Mouse (Mus musculus) hindbrain, embryonic 11.5 days (tissue): Measurements from ENCODE around the gene Tulp2. TPM values are rescaled to one million over a fixed set of nuclear protein-coding genes. Genes with fewer than 3 reads are reported as not detected.
A peak's percentile ranks its signal among the peaks of the same experiment; 100 is the strongest.
"Not testable (repeated sequence)": the region's sequence is repeated elsewhere in the genome, so short reads cannot be mapped to it uniquely, and the experiment has no call there.

Experiments used
- ATAC-seq: fragments of 200-750 bp; cut with Nextera tagmentation; 2 replicates; pipeline ENCODE4 v1.8.0; 2017; ENCODE audit warnings: mild to moderate bottlenecking, moderate TSS enrichment, moderate library complexity; ENCODE audit not compliant: low FRiP score
- DNase-seq: peaks from one replicate; pipeline ENCODE4 v3.0.0-alpha.2; 2015; ENCODE audit warnings: low spot score
- H3K27ac ChIP-seq: fragments of 300-500 bp; sonication (generic); 2 replicates; pipeline ENCODE4 v1.5.1; 2014; ENCODE audit warnings: mild to moderate bottlenecking, low read depth, low read length
- H3K27me3 ChIP-seq: fragments of 300-500 bp; sonication (generic); 2 replicates; pipeline ENCODE4 v1.6.1; 2014; ENCODE audit warnings: mild to moderate bottlenecking, low read length, moderate library complexity, mixed read lengths; ENCODE audit not compliant: control insufficient read depth, insufficient read depth
- H3K36me3 ChIP-seq: fragments of 300-500 bp; sonication (generic); 2 replicates; pipeline ENCODE4 v1.6.1; 2014; ENCODE audit warnings: mild to moderate bottlenecking, low read length, moderate library complexity, mixed read lengths; ENCODE audit not compliant: control insufficient read depth, insufficient read depth
- H3K4me1 ChIP-seq: fragments of 300-500 bp; sonication (generic); replicated peaks from 2 replicates; pipeline ENCODE4 v1.6.1; 2014; ENCODE audit warnings: low read length, mixed read lengths; ENCODE audit not compliant: control insufficient read depth, insufficient read depth
- H3K4me2 ChIP-seq: fragments of 300-500 bp; sonication (generic); replicated peaks from 2 replicates; pipeline ENCODE4 v1.6.1; 2014; ENCODE audit warnings: mild to moderate bottlenecking, low read depth, low read length
- H3K4me3 ChIP-seq: fragments of 300-500 bp; sonication (generic); 2 replicates; pipeline ENCODE4 v1.5.1; 2014; ENCODE audit warnings: low read depth, low read length
- H3K9ac ChIP-seq: fragments of 300-500 bp; sonication (generic); 2 replicates; pipeline ENCODE4 v1.6.1; 2014; ENCODE audit warnings: low read depth, low read length
- H3K9me3 ChIP-seq: fragments of 300-500 bp; sonication (generic); 2 replicates; pipeline ENCODE4 v1.6.1; 2016; ENCODE audit warnings: low read length; ENCODE audit not compliant: control insufficient read depth
- WGBS: fragments of 180-500 bp; shearing (Covaris S2); extraction: QIAGEN DNeasy Blood & Tissue Kit; methylation state at CpG from one replicate; pipeline ENCODE4 v1.1.7; 2014; 5-methylcytosine and 5-hydroxymethylcytosine counted together
- polyA plus RNA-seq: library from polyadenylated mRNA; unstranded; fragments of >200 nt; fragmentation: Nextera tagmentation; extraction: Ambion mirVana; gene quantifications from 2 replicates; pipeline ENCODE4 v1.2.1, GENCODE M21; 2014

The Tulp2 gene
- polyA plus RNA-seq, 1 experiment from 2014 or later: 0.40 TPM

- H3K4me3 ChIP-seq: peak within 1 kb of the TSS; percentile 74
- H3K36me3 ChIP-seq: no peaks in the 10 kb centered on the region
- H3K9me3 ChIP-seq: no peaks in the 10 kb centered on the region
- H3K9ac ChIP-seq: peak within 1 kb of the TSS; percentile 79
- peak; percentile 84 for ATAC-seq
- DNase-seq: peak; percentile 96
- under 1% methylated on average over 54 of the region's 54 CpGs for WGBS
- no peaks in the 10 kb centered on the region; the same call in 1 of the 2 replicates for H3K4me1 ChIP-seq
- peak within 1 kb of the TSS; percentile 68 for H3K27ac ChIP-seq
- no peaks in the 10 kb centered on the region for H3K27me3 ChIP-seq
- H3K4me2 ChIP-seq: peak within 1 kb of the TSS; percentile 85
Measured at GRCm38 (mm10) chr7:45525809-45526473, 44.3 kb downstream of the Tulp2 start, which contains the start of the genes Ppp1r15a and Plekha4. Gene Ppp1r15a (minus strand): TSS chr7:45526268. Gene Plekha4 (plus strand): TSS chr7:45526330.

GRCm38 (mm10) chr7:45526474-45527120 lies 44.9 kb downstream of the Tulp2 start:
- H3K27me3 ChIP-seq: no peaks in the 10 kb centered on the region
- H3K27ac ChIP-seq: peak overlapping the region; percentile 36; the same call in 1 of the 2 replicates
- 25% methylated on average over 7 of the region's 7 CpGs for WGBS
- H3K4me3 ChIP-seq: peak overlapping the region; percentile 74
- H3K9me3 ChIP-seq: no peaks in the 10 kb centered on the region
- H3K36me3 ChIP-seq: no peaks in the 10 kb centered on the region
- H3K9ac ChIP-seq: peak overlapping the region; percentile 79; the same call in 1 of the 2 replicates
- H3K4me1 ChIP-seq: no peaks in the 10 kb centered on the region; the same call in 1 of the 2 replicates
- peak overlapping the region; percentile 85 for H3K4me2 ChIP-seq
- ATAC-seq (no peak; the same call in 1 of the 2 replicates), DNase-seq (no peak)

- not testable (repeated sequence) for H3K9me3 ChIP-seq, H3K4me2 ChIP-seq, H3K9ac ChIP-seq, H3K27ac ChIP-seq, H3K4me1 ChIP-seq, H3K27me3 ChIP-seq, DNase-seq, ATAC-seq, H3K36me3 ChIP-seq, H3K4me3 ChIP-seq
- 86% methylated on average over 6 of the region's 6 CpGs for WGBS
Measured at GRCm38 (mm10) chr7:45527169-45527568, 45.5 kb downstream of the Tulp2 start.

- Histone ChIP-seq H3K4me1 (no peaks in the 10 kb centered on the region; the same call in 1 of the 2 replicates), H3K9me3 (no peaks in the 10 kb centered on the region), H3K27me3 (no peaks in the 10 kb centered on the region), H3K36me3 (no peaks in the 10 kb centered on the region), H3K4me3 (no peak overlapping the region), H3K9ac (no peak overlapping the region), H3K4me2 (no peak overlapping the region), H3K27ac (no peak overlapping the region)
- no peak for DNase-seq
- WGBS: 29% methylated on average over 6 of the region's 6 CpGs
- no peak for ATAC-seq
Measured at GRCm38 (mm10) chr7:45529461-45529860, 47.8 kb downstream of the Tulp2 start.

GRCm38 (mm10) chr7:45530643-45531042 lies 49.0 kb downstream of the Tulp2 start:
- WGBS: 79% methylated on average over 2 of the region's 2 CpGs
- H3K4me1 ChIP-seq: no peaks in the 10 kb centered on the region
- no peak overlapping the region for H3K4me3 ChIP-seq
- H3K9me3 ChIP-seq: no peaks in the 10 kb centered on the region
- H3K27ac ChIP-seq: no peak overlapping the region
- H3K9ac ChIP-seq: no peak overlapping the region
- no peaks in the 10 kb centered on the region for H3K36me3 ChIP-seq
- no peaks in the 10 kb centered on the region for H3K27me3 ChIP-seq
- ATAC-seq: no peak
- H3K4me2 ChIP-seq: no peak overlapping the region
- DNase-seq: no peak

GRCm38 (mm10) chr7:45535676-45536075 lies 54.0 kb downstream of the Tulp2 start:
- H3K36me3 ChIP-seq: no peaks in the 10 kb centered on the region
- H3K27me3 ChIP-seq: no peaks in the 10 kb centered on the region
- no peak overlapping the region for H3K9ac ChIP-seq
- 0 out of 2 replicates have a peak, but pooled peaks cover 4% of the 10 kb centered on the region for H3K4me1 ChIP-seq
- 90% methylated on average over 1 of the region's 1 CpGs for WGBS
- no peak overlapping the region for H3K4me3 ChIP-seq
- ATAC-seq: no peak
- H3K9me3 ChIP-seq: no peaks in the 10 kb centered on the region
- no peak overlapping the region for H3K27ac ChIP-seq
- H3K4me2 ChIP-seq: no peak overlapping the region
- no peak for DNase-seq

GRCm38 (mm10) chr7:45537602-45538001 lies 55.9 kb downstream of the Tulp2 start:
- no peak for ATAC-seq
- H3K9ac ChIP-seq: no peak overlapping the region
- peak overlapping the region; percentile 73 for H3K4me2 ChIP-seq
- H3K9me3 ChIP-seq: no peaks in the 10 kb centered on the region
- no peaks in the 10 kb centered on the region for H3K36me3 ChIP-seq
- peak overlapping the region; percentile 48 for H3K4me3 ChIP-seq
- H3K27me3 ChIP-seq: no peaks in the 10 kb centered on the region
- H3K27ac ChIP-seq: no peak overlapping the region
- WGBS: 81% methylated on average over 10 of the region's 10 CpGs
- no peak for DNase-seq
- H3K4me1 ChIP-seq: 0 out of 2 replicates have a peak, but pooled peaks cover 4% of the 10 kb centered on the region

- Histone ChIP-seq H3K36me3 (no peaks in the 10 kb centered on the region), H3K4me1 (0 out of 2 replicates have a peak, but pooled peaks cover 4% of the 10 kb centered on the region), H3K9me3 (no peaks in the 10 kb centered on the region), H3K4me2 (peak overlapping the region; percentile 73), H3K27ac (no peak overlapping the region), H3K9ac (peak overlapping the region; percentile 63), H3K4me3 (peak overlapping the region; percentile 48), H3K27me3 (no peaks in the 10 kb centered on the region)
- DNase-seq: peak; percentile 64
- WGBS: 3% methylated on average over 25 of the region's 29 CpGs
- peak; percentile 82 for ATAC-seq
Measured at GRCm38 (mm10) chr7:45538163-45539041, 56.7 kb downstream of the Tulp2 start.
